Mouse (Mus musculus) frontal cortex, postnatal 14 days (tissue): ENCODE measurements around the gene Fam13a.

Source experiments
- DNase-seq, 2 experiments: peaks; one replicate each; pipeline ENCODE4 v3.0.0; 2022; ENCODE audit warnings: low spot score in 2 of 2

Fam13a gene

GRCm38 (mm10) chr6:59024164-59024724, at the start of gene Fam13a:
Gene Fam13a (minus strand): TSS chr6:59024549.
- DNase-seq: peak; percentile 76 to 82

GRCm38 (mm10) chr6:59072096-59073060, 48.0 kb upstream of the Fam13a start:
- no peak for DNase-seq

- no peak for DNase-seq
These were observed 47.3 kb upstream of the Fam13a start for GRCm38 (mm10) chr6:59071691-59072090.

GRCm38 (mm10) chr6:59068187-59068586, 43.8 kb upstream of the Fam13a start:
- DNase-seq: no peak

GRCm38 (mm10) chr6:59064440-59064839, 40.1 kb upstream of the Fam13a start:
- DNase-seq: no peak

GRCm38 (mm10) chr6:59053232-59053631, 28.9 kb upstream of the Fam13a start:
- no peak for DNase-seq

- DNase-seq: no peak
These were observed 15.4 kb upstream of the Fam13a start for GRCm38 (mm10) chr6:59039719-59040118.

- DNase-seq: no peak
These were observed 8.4 kb upstream of the Fam13a start for GRCm38 (mm10) chr6:59032748-59033147.

GRCm38 (mm10) chr6:59031539-59031938, 7.2 kb upstream of the Fam13a start:
- no peak for DNase-seq

- DNase-seq: no peak
These were observed 6.3 kb upstream of the Fam13a start for GRCm38 (mm10) chr6:59030667-59031066.

GRCm38 (mm10) chr6:59030037-59030436, 5.7 kb upstream of the Fam13a start:
- DNase-seq: no peak

- no peak for DNase-seq
These were observed 4.5 kb upstream of the Fam13a start for GRCm38 (mm10) chr6:59028871-59029270.

GRCm38 (mm10) chr6:59024806-59025205, 457 bp upstream of the Fam13a start:
- DNase-seq: no peak

- no peak for DNase-seq
These were observed 740 bp downstream of the Fam13a start for GRCm38 (mm10) chr6:59023455-59024163.

- no peak for DNase-seq
These were observed 1.7 kb downstream of the Fam13a start for GRCm38 (mm10) chr6:59022621-59023020.

- DNase-seq: no peak
These were observed 4.0 kb downstream of the Fam13a start for GRCm38 (mm10) chr6:59020346-59020745.

- no peak for DNase-seq
These were observed 4.5 kb downstream of the Fam13a start for GRCm38 (mm10) chr6:59019847-59020246.

- no peak for DNase-seq
These were observed 8.0 kb downstream of the Fam13a start for GRCm38 (mm10) chr6:59016336-59016832.

- no peak for DNase-seq
These were observed 9.6 kb downstream of the Fam13a start for GRCm38 (mm10) chr6:59014760-59015159.

- no peak for DNase-seq
These were observed 10.1 kb downstream of the Fam13a start for GRCm38 (mm10) chr6:59014088-59014759.

GRCm38 (mm10) chr6:59010792-59011191, 13.6 kb downstream of the Fam13a start:
- no peak for DNase-seq

GRCm38 (mm10) chr6:59004630-59005029, 19.7 kb downstream of the Fam13a start:
- no peak for DNase-seq
